Mouse (Mus musculus) kidney, postnatal 36 days (tissue): ENCODE measurements around the gene Supt20.
"Not testable (repeated sequence)": the region's sequence is repeated elsewhere in the genome, so short reads cannot be mapped to it uniquely, and the experiment has no call there.

Source experiments
- DNase-seq, 2 experiments: peaks; one replicate each; pipeline ENCODE4 v3.0.0; 2021 to 2022; ENCODE audit warnings: mixed read lengths in 2 of 2

The Supt20 gene

GRCm38 (mm10) chr3:54692202-54693055, at the start of gene Supt20:
Supt20 (plus strand) TSS chr3:54692807.
- peak; percentile 95 for DNase-seq

GRCm38 (mm10) chr3:54642851-54643250, 49.8 kb upstream of the Supt20 start:
- DNase-seq: no peak

DNA sequence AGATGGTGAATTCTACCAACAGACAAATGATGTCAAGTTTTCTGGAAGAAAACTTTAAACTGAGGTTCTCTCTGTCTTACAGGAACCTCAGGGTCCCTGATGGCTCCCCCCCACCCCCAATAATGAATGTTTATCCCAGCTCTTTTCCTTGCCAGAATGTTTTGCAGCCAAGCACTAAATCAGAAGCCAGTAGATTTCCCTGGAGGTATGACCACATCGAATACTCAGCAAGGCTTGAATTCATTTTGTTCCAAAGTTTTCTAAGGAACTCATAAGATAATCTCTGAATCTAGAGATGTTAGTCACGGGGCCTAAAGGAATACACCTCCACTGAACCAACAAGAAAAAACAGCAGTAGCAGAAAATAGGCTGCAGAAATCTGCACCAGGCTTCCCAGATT, 45.0 kb upstream of the Supt20 start:
- DNase-seq: no peak

DNA sequence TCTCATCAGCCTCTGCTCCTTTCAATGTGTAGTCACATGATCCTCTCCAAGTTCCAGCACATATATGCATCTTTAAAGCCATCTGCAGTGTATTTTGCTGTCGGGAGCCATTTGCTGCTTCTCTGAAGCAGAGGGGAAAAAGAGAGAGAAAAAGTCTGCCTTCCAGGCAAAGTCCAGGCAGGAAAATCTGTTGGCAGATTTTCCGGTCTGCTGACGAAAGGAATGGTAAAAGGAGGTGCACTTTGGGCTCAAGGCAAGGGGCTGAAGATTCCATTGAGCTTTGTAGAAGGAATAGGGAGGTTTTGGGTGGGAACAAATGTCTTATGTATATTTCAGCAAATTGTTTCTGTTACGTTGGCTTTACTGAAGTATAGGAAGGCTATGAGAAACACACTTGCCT, 41.0 kb upstream of the Supt20 start:
- DNase-seq: peak; percentile 61 to 67

DNA sequence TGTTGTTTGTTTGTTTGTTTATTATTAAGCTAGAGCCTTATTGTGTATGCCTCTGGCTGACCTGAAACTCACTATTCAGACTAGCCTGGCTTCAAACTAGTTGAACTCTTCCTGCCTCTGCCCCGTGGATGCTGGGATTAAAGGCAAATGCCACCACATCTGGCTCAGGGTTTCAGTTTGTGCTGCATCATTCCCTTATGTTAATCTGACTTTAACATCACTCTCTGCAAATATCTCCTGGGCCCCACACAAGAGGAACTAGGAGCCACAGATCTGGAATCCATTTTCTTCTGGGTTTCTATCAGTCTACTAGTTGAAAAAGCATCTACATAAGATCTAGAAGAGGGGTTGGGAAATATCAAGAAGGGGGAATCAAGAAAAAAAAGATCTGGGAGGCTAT, 38.4 kb upstream of the Supt20 start:
- DNase-seq: no peak

- DNase-seq: no peak
Observed at GRCm38 (mm10) chr3:54657090-54657489, 35.5 kb upstream of the Supt20 start.

- DNase-seq: no peak
Observed at GRCm38 (mm10) chr3:54657888-54658626, 34.5 kb upstream of the Supt20 start.

DNA sequence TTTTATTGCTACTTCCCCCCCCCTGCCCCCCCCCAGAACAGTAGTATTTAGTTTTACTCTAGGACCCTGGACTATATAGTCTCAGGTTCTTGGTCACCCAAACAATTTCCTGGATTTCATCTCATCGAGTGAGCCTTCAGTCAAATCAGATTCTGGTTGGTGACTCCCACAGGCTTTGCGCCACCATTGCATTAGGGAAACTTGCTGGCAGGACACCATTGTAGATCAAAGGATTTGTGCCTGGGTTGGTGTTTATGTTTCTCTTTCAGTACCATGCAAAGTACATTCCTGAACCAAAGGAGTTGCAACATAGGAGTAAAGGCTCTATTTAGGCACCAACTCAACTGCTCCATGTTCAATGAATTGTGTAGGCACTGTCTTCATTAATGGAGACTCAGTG, 32.9 kb upstream of the Supt20 start:
- DNase-seq: no peak

DNA sequence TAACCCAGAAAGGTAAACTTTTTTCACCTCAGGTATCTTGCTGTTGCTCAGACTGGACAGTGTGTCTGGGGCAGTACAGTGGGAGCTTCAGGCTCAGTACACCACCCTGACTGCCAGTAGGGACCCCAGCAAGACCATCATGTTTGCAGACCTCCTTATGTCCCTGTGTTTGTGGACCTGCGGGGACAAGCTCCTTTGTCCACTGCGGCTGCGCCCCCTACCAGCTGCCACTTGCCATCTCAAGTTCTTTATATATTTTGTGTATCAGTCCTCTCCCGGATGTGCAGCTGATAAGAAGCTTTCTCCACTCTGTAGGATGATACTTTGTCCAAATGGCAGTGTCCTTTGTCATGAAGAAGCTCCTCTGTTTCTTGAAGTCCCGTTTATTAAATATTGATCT, 30.2 kb upstream of the Supt20 start:
- DNase-seq: peak in 1 of 2 experiments; percentile 52

DNA sequence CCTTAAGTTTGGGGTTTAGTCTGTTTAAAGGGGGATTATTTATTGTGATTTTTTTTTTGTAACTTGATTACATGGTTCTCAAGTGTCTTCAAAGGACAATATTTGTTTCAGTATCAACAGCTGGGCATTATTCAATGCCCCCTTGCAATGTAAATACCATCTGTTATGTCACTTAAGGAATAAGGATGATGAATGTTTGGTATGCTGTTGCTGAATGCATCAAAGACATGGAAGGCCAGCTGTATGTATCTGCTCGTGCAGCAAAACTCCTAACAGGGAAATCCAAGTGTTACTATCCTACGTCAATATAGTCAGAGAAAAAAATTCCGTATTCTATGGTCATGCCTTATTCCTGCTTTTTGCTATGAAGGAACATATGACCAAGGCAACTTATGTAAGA, 24.5 kb upstream of the Supt20 start:
- no peak for DNase-seq

- no peak for DNase-seq
Observed at GRCm38 (mm10) chr3:54668722-54669121, 23.9 kb upstream of the Supt20 start.

DNA sequence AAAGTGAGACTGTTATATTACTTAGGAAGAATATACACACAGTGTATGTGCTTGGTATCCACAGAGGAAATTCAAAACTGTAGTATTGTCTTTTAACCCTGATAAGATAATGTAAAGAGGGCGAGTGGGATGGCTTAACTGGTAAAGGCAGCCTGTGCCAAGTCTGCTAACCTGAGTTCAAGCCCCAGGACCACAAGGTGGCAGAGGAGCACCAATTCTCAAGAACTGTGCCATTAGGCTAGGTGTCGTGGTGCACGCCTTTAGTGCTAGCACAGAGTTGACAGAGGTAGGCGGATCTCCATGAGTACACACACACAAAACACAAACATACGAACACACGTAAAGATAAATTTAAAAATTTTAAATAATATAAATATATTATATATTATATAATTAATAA, 23.0 kb upstream of the Supt20 start:
- no peak for DNase-seq

GRCm38 (mm10) chr3:54672111-54672510, 20.5 kb upstream of the Supt20 start:
- no peak for DNase-seq

GRCm38 (mm10) chr3:54672557-54673529, 19.8 kb upstream of the Supt20 start:
- peak; percentile 21 to 53 for DNase-seq

DNA sequence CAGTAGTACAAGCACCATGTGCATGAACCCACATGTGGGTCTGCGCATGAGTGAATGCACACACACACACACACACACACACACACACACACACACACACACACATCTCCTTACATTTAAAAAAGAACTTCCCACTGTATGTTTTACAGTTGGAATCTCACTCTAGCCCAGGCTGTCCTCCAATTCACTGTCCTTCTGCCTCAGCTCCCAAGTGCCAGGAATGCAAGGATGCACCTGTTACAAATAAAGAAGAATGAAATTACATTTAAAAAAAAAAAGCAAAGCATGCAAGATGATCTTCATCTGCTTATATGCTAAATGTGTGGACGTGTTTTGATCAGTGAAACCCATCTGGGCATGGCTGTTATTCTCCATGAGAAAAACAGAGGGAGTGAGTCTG, 15.8 kb upstream of the Supt20 start:
- no peak for DNase-seq

DNA sequence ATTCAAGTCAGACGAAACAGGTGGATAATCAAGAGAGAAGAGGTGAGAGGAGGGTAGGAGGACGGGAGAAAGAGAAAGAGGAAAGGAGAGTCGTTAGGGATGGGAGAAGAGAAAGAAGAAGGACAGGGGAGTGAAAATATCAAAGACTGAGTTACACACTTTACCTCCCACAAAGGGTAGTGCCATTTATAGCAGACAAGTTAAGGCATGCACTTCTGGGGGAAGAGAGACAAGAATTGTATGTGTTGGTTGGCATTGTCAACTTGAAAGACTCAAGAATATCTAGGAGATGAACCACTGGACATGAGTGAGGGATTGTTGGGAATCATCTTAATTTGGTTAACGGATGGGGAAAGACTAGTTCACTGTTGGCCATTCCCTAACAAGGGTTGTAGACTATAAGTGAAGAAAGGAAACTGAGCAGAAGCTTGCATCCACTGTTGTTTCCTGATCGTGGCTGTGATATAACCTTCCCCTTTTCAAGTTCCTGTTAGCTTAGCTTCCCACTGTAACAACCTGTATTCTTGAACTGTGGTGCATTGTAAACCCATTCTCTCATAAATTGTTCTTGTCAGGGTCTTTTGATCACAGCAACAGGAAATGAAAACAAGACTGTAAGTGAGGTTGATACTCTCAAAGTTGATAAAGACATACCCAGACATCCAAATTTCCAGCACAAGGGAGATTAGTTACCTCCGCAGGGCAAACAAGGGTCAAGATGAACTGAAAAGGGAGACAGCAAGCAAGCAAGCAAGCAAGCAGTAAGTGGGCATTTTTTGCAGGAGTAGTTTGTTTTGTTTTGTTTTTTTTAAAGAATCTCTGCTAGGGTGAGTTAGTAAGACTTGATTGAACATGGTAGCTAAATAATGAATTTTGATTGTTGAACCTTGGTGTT, 11.1 kb upstream of the Supt20 start:
- no peak for DNase-seq

GRCm38 (mm10) chr3:54685202-54685601, 7.4 kb upstream of the Supt20 start:
- DNase-seq: no peak

DNA sequence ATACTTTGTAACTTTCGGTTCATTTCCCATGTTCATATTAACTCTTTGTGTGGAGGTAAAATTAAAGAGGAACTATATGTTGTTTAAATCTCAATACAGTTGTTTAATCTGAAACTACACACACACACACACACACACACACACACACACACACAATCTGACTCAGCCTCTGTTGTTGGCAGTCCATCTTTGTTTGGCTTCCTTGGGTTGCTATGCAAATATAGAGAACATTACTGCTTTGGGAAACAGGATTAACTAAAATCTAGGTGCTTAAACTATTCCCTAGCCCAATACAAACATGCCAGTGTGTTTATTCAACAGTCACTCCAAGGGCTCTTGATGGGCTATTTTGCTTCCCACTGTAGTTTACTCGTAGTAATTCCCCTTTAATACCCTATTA, 5.4 kb upstream of the Supt20 start:
- DNase-seq: no peak

- DNase-seq: no peak
Observed at GRCm38 (mm10) chr3:54689091-54689490, 3.5 kb upstream of the Supt20 start.

GRCm38 (mm10) chr3:54693056-54693415, 429 bp downstream of the Supt20 start:
- no peak for DNase-seq

DNA sequence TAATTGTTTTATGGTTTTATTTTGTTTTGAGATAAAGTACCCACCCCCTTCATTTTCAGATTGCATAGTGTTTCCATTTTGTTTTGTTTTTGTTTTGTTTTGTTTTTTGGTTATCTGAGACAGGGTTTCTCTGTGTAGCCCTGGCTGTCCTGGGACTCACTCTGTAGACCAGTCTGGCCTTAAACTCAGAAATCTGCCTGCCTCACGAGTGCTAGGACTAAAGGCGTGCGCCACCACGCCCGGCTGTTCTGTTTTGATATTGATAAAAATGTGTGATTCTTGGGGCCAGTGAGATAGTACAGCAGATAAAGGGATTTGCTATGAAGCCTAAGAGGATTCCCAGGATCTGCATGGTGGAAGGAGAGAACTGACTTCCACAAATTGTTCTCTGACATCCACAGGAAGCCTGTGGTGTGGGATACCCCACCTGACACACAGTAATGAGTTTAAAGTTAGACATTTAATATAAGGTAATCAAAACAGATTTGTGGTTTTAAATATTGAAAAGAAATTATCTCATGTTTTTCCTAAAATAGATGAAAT, 7.2 kb downstream of the Supt20 start:
- no peak for DNase-seq

GRCm38 (mm10) chr3:54704106-54704505, 11.5 kb downstream of the Supt20 start:
- DNase-seq: not testable (repeated sequence)
